Mouse (Mus musculus): Measurements from ENCODE around the gene Cacna1d.

Cacna1d gene

DNA sequence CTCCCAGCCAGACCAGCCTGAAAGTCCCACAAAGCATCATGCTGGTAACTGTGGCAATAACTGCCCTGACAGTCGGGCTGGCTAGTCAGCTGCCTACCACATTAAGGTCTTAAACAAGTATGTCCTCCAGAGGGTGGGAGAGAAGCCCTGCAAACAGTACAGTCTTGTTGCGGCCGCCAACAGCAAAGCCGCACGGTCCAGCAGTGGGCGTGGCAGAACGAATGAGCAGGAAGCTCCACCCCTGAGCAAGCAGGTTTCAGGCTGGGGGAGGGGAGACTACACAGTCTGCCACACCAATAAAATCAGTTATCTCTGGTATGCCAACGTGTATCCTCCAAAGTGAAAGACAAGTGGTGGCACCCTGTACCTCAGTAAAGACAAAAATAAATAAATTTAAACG is 61.6 kb downstream of the Cacna1d start:
- Histone ChIP-seq H3K27me3 (ENCODE audit: control insufficient read depth, insufficient read depth, low read length, poor library complexity, severe bottlenecking) (no peaks in the 10 kb centered on the region), H3K36me3 (ENCODE audit: control insufficient read depth, insufficient read depth, low read length, poor library complexity, severe bottlenecking) (no peaks in the 10 kb centered on the region)
- no peak for DNase-seq (ENCODE audit: low read depth, low spot score)

DNA sequence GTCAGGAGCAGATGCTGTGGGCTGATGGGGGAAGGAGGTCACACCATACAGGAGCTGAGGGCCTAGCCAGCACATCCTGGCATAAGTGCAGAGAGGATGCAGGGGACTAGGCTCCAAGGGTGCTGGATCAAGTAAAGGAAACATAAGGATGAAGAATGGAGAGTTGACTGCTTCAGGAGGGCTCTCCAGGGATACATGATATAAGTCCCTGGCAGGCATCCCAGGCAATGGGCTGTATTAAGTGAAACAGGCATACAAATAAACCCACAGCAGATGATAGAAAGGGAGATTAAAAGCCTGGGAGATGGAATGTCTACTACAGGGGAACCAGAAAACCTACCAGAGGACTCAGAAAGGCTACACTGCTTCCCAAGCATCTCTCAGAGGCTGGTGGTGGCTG is 62.5 kb downstream of the Cacna1d start:
- no peaks in the 10 kb centered on the region for H3K27me3 ChIP-seq (ENCODE audit: control insufficient read depth, insufficient read depth, low read length, poor library complexity, severe bottlenecking)
- DNase-seq (ENCODE audit: low read depth, low spot score), result no peak

DNA sequence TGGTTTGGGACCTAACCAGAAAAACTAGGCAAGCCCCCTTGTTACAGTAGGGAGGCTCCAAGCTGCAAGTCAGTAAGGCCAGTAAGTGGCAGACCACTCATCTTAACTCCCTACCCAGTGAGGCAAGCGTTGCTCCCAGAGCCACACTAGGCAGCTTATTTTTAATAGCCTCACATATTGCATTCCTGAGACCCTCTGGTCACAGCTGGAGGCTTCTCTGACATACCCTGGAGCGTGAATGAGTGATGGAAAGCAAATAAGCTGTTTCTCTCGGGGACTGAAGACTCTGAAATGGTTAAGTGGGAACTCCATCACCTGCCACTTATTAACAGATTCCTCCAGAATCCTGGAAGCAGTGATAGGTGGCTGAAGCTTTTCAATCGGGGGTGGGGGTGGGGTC is 65.4 kb downstream of the Cacna1d start:
- DNase-seq (ENCODE audit: low read depth, low spot score), result no peak
- no peaks in the 10 kb centered on the region for H3K27me3 ChIP-seq (ENCODE audit: control insufficient read depth, insufficient read depth, low read length, poor library complexity, severe bottlenecking)
- no peaks in the 10 kb centered on the region for H3K36me3 ChIP-seq (ENCODE audit: control insufficient read depth, insufficient read depth, low read length, poor library complexity, severe bottlenecking)

More for the DNA sequence above, 62.5 kb downstream of the Cacna1d start:
- H3K36me3 ChIP-seq (ENCODE audit: control insufficient read depth, insufficient read depth, low read length, poor library complexity, severe bottlenecking), result no peaks in the 10 kb centered on the region

DNA sequence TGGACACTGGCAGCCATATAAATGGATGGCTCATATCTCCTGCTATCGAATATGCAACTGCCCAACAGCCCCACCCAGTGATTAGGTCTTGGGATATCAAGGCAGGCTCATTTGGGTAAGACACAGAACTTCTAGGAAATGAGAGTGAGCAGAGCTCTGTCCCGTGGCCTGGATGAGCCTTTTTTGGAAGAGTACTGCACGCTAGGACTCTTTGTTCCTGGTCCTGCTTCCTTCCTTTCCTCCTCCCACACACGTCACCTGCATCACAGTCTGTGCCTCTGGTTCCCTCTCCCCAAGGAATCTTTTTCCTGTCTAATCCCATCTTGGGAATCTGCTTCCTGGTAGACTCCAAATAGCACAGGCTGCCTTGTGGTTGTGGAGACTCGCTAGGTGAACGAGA is 66.1 kb downstream of the Cacna1d start:
- H3K27me3 ChIP-seq (ENCODE audit: control insufficient read depth, insufficient read depth, low read length, poor library complexity, severe bottlenecking), result no peaks in the 10 kb centered on the region
- no peak for DNase-seq (ENCODE audit: low read depth, low spot score)
- H3K36me3 ChIP-seq (ENCODE audit: control insufficient read depth, insufficient read depth, low read length, poor library complexity, severe bottlenecking), result no peaks in the 10 kb centered on the region

GRCm38 (mm10) chr14:30424638-30425037 is 66.6 kb downstream of the Cacna1d start:
- DNase-seq (ENCODE audit: low read depth, low spot score), result no peak
- Histone ChIP-seq H3K36me3 (ENCODE audit: control insufficient read depth, insufficient read depth, low read length, poor library complexity, severe bottlenecking) (no peaks in the 10 kb centered on the region), H3K27me3 (ENCODE audit: control insufficient read depth, insufficient read depth, low read length, poor library complexity, severe bottlenecking) (no peaks in the 10 kb centered on the region)

- no peaks in the 10 kb centered on the region for H3K36me3 ChIP-seq (ENCODE audit: control insufficient read depth, insufficient read depth, low read length, poor library complexity, severe bottlenecking)
- no peaks in the 10 kb centered on the region for H3K27me3 ChIP-seq (ENCODE audit: control insufficient read depth, insufficient read depth, low read length, poor library complexity, severe bottlenecking)
- no peak for DNase-seq (ENCODE audit: low read depth, low spot score)
Observed at GRCm38 (mm10) chr14:30422376-30423140, 68.7 kb downstream of the Cacna1d start.

- H3K27me3 ChIP-seq (ENCODE audit: control insufficient read depth, insufficient read depth, low read length, poor library complexity, severe bottlenecking), result no peaks in the 10 kb centered on the region
- DNase-seq (ENCODE audit: low read depth, low spot score), result no peak
- no peaks in the 10 kb centered on the region for H3K36me3 ChIP-seq (ENCODE audit: control insufficient read depth, insufficient read depth, low read length, poor library complexity, severe bottlenecking)
Observed at GRCm38 (mm10) chr14:30419458-30419857, 71.8 kb downstream of the Cacna1d start.

GRCm38 (mm10) chr14:30419046-30419445 is 72.2 kb downstream of the Cacna1d start:
- DNase-seq (ENCODE audit: low read depth, low spot score), result no peak
- H3K36me3 ChIP-seq (ENCODE audit: control insufficient read depth, insufficient read depth, low read length, poor library complexity, severe bottlenecking), result no peaks in the 10 kb centered on the region
- H3K27me3 ChIP-seq (ENCODE audit: control insufficient read depth, insufficient read depth, low read length, poor library complexity, severe bottlenecking), result no peaks in the 10 kb centered on the region

DNA sequence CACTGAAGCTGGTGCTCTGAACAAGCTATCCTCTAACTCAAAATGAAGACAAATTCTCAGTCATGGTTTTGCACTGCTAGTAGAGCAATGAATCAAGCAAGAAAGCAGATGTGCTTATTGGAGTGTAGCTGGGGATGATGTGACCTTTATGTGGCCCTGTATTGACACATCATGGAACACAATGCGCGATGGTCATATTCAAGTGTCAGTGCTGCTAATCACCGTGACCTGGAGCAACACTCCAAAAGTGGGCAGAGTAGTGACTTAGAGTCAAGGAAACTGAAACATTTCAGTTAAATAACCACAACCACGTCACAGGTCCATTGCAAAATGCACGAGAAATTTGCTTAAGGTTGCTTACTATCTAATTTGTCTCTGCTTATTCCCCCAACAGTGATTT is 75.4 kb downstream of the Cacna1d start:
- DNase-seq (ENCODE audit: low read depth, low spot score), result peak; percentile 12
- Histone ChIP-seq H3K27me3 (ENCODE audit: control insufficient read depth, insufficient read depth, low read length, poor library complexity, severe bottlenecking) (0 out of 2 replicates have a peak, but pooled peaks cover 2% of the 10 kb centered on the region), H3K36me3 (ENCODE audit: control insufficient read depth, insufficient read depth, low read length, poor library complexity, severe bottlenecking) (no peaks in the 10 kb centered on the region)

GRCm38 (mm10) chr14:30414131-30414530 is 77.1 kb downstream of the Cacna1d start:
- Histone ChIP-seq H3K36me3 (ENCODE audit: control insufficient read depth, insufficient read depth, low read length, poor library complexity, severe bottlenecking) (no peaks in the 10 kb centered on the region), H3K27me3 (ENCODE audit: control insufficient read depth, insufficient read depth, low read length, poor library complexity, severe bottlenecking) (0 out of 2 replicates have a peak, but pooled peaks cover 2% of the 10 kb centered on the region)
- DNase-seq (ENCODE audit: low read depth, low spot score), result no peak

- DNase-seq (ENCODE audit: low read depth, low spot score), result no peak
- Histone ChIP-seq H3K27me3 (ENCODE audit: control insufficient read depth, insufficient read depth, low read length, poor library complexity, severe bottlenecking) (0 out of 2 replicates have a peak, but pooled peaks cover 2% of the 10 kb centered on the region), H3K36me3 (ENCODE audit: control insufficient read depth, insufficient read depth, low read length, poor library complexity, severe bottlenecking) (no peaks in the 10 kb centered on the region)
Observed at GRCm38 (mm10) chr14:30409331-30409730, 81.9 kb downstream of the Cacna1d start.

- Histone ChIP-seq H3K27me3 (ENCODE audit: control insufficient read depth, insufficient read depth, low read length, poor library complexity, severe bottlenecking) (no peaks in the 10 kb centered on the region), H3K36me3 (ENCODE audit: control insufficient read depth, insufficient read depth, low read length, poor library complexity, severe bottlenecking) (no peaks in the 10 kb centered on the region)
- DNase-seq (ENCODE audit: low read depth, low spot score), result peak; percentile 40
Observed at GRCm38 (mm10) chr14:30405456-30406225, 85.6 kb downstream of the Cacna1d start.

GRCm38 (mm10) chr14:30378306-30378705 is 112.9 kb downstream of the Cacna1d start:
- no peak for DNase-seq (ENCODE audit: low read depth, low spot score)
- H3K27me3 ChIP-seq (ENCODE audit: control insufficient read depth, insufficient read depth, low read length, poor library complexity, severe bottlenecking), result no peaks in the 10 kb centered on the region
- no peaks in the 10 kb centered on the region for H3K36me3 ChIP-seq (ENCODE audit: control insufficient read depth, insufficient read depth, low read length, poor library complexity, severe bottlenecking)

DNA sequence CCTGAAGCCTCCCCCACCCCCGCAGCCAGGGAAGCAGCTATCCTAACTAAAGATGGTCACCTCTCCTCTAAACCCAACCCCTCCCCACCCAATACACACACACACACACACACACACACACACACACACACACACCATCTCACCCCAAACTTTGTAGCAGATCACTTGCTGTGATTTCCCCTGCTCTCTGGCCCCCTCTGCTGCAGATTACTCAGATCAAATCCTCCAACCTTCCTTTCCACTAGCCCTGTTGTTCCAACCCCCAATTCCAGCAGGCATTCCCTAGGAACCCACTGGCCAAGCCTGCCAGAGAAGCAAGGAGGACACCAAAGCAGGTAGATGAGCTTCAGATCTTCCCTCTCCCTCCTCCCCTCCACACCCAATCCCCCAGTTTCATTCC is 118.4 kb downstream of the Cacna1d start:
- Histone ChIP-seq H3K27me3 (ENCODE audit: control insufficient read depth, insufficient read depth, low read length, poor library complexity, severe bottlenecking) (no peaks in the 10 kb centered on the region), H3K36me3 (ENCODE audit: control insufficient read depth, insufficient read depth, low read length, poor library complexity, severe bottlenecking) (no peaks in the 10 kb centered on the region)
- DNase-seq (ENCODE audit: low read depth, low spot score), result peak; percentile 39

- peak; percentile 37 for DNase-seq (ENCODE audit: low read depth, low spot score)
- no peaks in the 10 kb centered on the region for H3K36me3 ChIP-seq (ENCODE audit: control insufficient read depth, insufficient read depth, low read length, poor library complexity, severe bottlenecking)
- no peaks in the 10 kb centered on the region for H3K27me3 ChIP-seq (ENCODE audit: control insufficient read depth, insufficient read depth, low read length, poor library complexity, severe bottlenecking)
Observed at GRCm38 (mm10) chr14:30371070-30371469, 120.2 kb downstream of the Cacna1d start.

Measured in splenic B cell, adult 2 months (primary cell).